Mouse (Mus musculus) c-Kit-negative CD71-positive TER-119-positive erythroid progenitor cells, embryonic 14.5 days (primary cell): Measurements from ENCODE around the gene Taar7a.

Experiments
- DNase-seq: peaks from one replicate; pipeline ENCODE4 v3.0.0-alpha.2; 2013; ENCODE audit warnings: low read depth, low spot score

The Taar7a gene

DNA sequence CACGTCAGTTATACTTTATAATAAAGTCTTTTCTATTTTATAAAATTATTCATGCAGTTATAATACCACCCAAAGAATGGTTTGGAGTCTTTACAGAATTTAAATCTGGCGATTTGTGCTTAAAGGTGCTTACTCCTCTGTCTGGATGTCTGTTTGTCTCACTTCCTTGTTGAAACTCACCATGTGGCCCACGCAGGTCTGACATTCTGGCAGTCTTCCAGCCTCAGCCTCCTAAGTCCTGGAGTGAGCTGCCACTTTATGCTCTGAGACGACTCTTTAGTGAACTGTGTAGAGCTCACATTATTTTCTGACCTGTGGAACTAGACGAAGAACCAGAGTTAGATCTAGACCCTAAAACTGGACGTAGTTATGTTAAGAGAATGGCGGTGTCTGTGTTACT is 45.3 kb downstream of the Taar7a start:
- DNase-seq, result no peak

DNA sequence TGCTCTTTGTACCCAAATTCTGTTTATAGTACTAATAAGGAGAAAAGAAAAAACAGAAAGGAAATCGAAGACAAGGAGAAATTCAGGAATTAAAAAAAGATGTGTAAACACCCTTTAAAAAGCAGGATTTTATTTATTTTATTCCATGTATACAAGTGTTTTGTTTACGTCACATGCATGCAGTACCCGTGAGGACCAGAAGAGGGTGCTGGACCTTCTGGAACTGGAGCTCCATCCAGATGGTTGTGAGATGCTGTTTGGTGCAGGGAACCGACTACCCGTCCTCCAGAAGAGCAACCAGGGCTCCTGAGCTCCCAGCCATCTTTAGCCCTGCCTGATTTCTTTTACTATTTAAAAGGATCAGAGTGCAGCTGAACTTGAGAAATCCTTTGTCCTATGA is 50.8 kb downstream of the Taar7a start:
- peak; percentile 16 for DNase-seq
